Mouse (Mus musculus) limb, embryonic 13.5 days (tissue): ENCODE results near the gene Fam204a. TPM values are rescaled to one million over a fixed set of nuclear protein-coding genes. Genes with fewer than 3 reads are reported as not detected.

ENCODE experiments used
- ATAC-seq: fragments of 200-750 bp; cut with Nextera tagmentation; 2 replicates; pipeline ENCODE4 v1.8.0; 2017; ENCODE audit warnings: low read depth, moderate number of reproducible peaks, moderate TSS enrichment; ENCODE audit not compliant: low FRiP score
- H3K27ac ChIP-seq: fragments of 300-500 bp; sonication (generic); 2 replicates; pipeline ENCODE4 v1.5.1; 2015; ENCODE audit warnings: inconsistent platforms, mild to moderate bottlenecking, moderate library complexity
- H3K27me3 ChIP-seq: fragments of 300-500 bp; sonication (generic); 2 replicates; pipeline ENCODE4 v1.6.1; 2015; ENCODE audit warnings: mild to moderate bottlenecking, inconsistent platforms
- H3K36me3 ChIP-seq: fragments of 300-500 bp; sonication (generic); 2 replicates; pipeline ENCODE4 v1.6.1; 2015; ENCODE audit warnings: inconsistent platforms, mild to moderate bottlenecking, moderate library complexity
- H3K4me1 ChIP-seq: fragments of 300-500 bp; sonication (generic); 2 replicates; pipeline ENCODE4 v1.6.1; 2015; ENCODE audit warnings: inconsistent platforms
- H3K4me2 ChIP-seq: fragments of 300-500 bp; sonication (generic); replicated peaks from 2 replicates; pipeline ENCODE4 v1.6.1; 2015; ENCODE audit warnings: inconsistent platforms, mild to moderate bottlenecking, moderate library complexity
- H3K4me3 ChIP-seq: fragments of 300-500 bp; sonication (generic); 2 replicates; pipeline ENCODE4 v1.5.1; 2015; ENCODE audit warnings: moderate library complexity, mild to moderate bottlenecking, inconsistent platforms
- H3K9ac ChIP-seq: fragments of 300-500 bp; sonication (generic); 2 replicates; pipeline ENCODE4 v1.6.1; 2015; ENCODE audit warnings: mild to moderate bottlenecking, inconsistent platforms
- H3K9me3 ChIP-seq: fragments of 300-500 bp; sonication (generic); 2 replicates; pipeline ENCODE4 v1.6.1; 2016; ENCODE audit warnings: inconsistent platforms
- WGBS: fragments of 180-500 bp; shearing (Covaris S2); methylation state at CpG from one replicate; pipeline ENCODE4 v1.1.7; 2015; 5-methylcytosine and 5-hydroxymethylcytosine counted together
- polyA plus RNA-seq: library from polyadenylated mRNA; unstranded; fragments of >200 nt; fragmentation: Nextera tagmentation; extraction: Ambion mirVana; gene quantifications from 2 replicates; pipeline ENCODE4 v1.2.1, GENCODE M21; 2015

Fam204a gene
- polyA plus RNA-seq, 1 experiment from 2014 or later, result 57.6 TPM

DNA sequence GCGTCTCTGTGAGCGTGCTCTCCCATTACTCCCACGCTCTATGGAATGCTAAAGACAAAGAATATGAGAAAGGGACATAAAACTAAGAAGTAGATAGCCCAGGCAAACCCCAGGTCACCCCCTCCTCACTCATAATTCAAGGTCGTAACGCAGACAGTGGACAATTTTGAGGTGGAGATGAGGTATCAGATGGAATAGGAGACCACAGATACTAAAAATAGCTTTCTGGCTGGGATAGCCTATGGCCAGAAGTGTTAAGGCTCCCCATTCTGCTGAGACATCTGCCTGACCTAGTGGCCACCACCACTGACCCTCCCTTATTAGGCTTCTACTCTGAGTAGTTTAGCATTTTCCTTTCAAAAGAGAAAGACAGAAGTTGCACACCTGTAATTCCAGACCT is 71.2 kb downstream of the Fam204a start:
- Histone ChIP-seq H3K9me3 (no peaks in the 10 kb centered on the region), H3K4me2 (no peak overlapping the region), H3K9ac (no peak overlapping the region), H3K36me3 (no peaks in the 10 kb centered on the region), H3K4me3 (no peak overlapping the region), H3K27me3 (peaks cover 32% of the 10 kb centered on the region), H3K4me1 (peaks cover 3% of the 10 kb centered on the region; the same call in 1 of the 2 replicates), H3K27ac (no peak overlapping the region)
- no peak for ATAC-seq
- WGBS, result 81% methylated on average over 5 of the region's 5 CpGs

DNA sequence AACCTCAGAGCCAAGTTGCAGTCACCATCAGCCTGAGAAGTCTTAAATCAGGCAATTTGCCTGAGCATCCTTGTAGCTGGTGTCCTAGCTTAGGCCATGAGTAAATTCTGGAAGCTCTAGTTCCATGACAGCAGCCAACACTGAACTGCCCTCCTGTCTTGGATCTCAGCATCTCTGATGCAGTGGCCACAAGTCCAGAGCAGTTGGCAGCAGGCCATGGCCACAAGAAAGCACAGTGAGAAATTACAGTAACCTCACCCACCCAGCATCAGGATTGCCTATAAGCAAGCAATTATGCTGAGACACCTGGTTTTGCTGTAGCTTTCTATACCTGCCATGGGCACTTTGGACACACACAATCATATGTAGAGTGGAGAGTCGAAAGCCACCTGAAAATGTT is 73.4 kb downstream of the Fam204a start:
- Histone ChIP-seq H3K9me3 (no peaks in the 10 kb centered on the region), H3K9ac (no peak overlapping the region), H3K4me2 (no peak overlapping the region), H3K4me1 (peaks cover 15% of the 10 kb centered on the region), H3K36me3 (no peaks in the 10 kb centered on the region), H3K4me3 (no peak overlapping the region), H3K27ac (no peak overlapping the region), H3K27me3 (peaks cover 43% of the 10 kb centered on the region)
- 83% methylated on average over 1 of the region's 1 CpGs for WGBS
- ATAC-seq, result no peak

- Histone ChIP-seq H3K9ac (no peak overlapping the region), H3K4me1 (peaks cover 24% of the 10 kb centered on the region), H3K36me3 (no peaks in the 10 kb centered on the region), H3K27me3 (peaks cover 70% of the 10 kb centered on the region), H3K4me2 (no peak overlapping the region), H3K4me3 (no peak overlapping the region), H3K9me3 (no peaks in the 10 kb centered on the region), H3K27ac (no peak overlapping the region)
- no peak for ATAC-seq
- WGBS, result 70% methylated on average over 3 of the region's 3 CpGs
Measured at GRCm38 (mm10) chr19:60150056-60150455, 76.4 kb downstream of the Fam204a start.

DNA sequence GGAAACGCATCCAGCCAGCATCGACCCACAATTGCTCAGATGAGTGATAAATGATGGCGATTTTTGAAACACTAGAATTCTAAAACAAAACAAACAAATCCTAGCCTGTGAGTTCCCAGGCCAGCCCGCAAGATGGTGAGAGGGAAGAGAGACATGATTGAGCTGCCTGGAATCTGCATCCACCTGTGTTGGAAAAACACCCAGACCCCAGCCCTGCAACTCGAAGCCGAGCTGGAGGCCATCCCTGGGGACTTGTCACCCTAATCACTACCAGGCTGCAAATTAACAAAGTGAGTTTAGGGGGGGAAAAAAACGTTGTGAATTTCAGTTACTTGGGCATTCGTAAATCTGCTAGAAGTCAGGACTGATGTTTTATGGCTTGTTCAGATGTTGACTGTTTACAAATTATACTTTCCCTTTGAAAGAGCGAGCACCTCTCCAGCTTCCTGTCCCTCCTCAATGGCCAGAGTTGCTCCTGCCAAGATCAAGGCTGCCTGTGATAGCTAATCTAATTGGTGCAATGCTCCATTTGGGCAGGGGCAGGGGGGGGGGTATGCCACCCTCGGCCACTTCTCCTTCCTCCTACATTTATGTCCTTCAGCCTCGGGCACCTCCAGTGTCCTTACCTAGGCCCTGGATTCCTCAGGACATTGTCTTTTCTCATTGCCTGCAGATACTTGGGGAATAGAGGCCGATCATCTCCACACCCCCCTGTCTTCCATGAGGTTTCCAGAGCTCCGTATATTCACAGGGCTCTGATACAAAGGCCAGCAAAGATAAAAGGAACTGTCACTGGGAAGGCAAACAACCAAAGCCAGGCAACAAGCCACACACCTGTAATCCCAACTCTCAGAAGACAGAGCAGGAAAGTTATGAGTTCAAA is 77.2 kb downstream of the Fam204a start:
- 8% methylated on average over 13 of the region's 13 CpGs for WGBS
- H3K9ac ChIP-seq, result no peak overlapping the region
- peaks cover 24% of the 10 kb centered on the region for H3K4me1 ChIP-seq
- H3K9me3 ChIP-seq, result no peaks in the 10 kb centered on the region
- H3K4me2 ChIP-seq, result peak overlapping the region; percentile 43
- no peak overlapping the region for H3K4me3 ChIP-seq
- no peak overlapping the region for H3K27ac ChIP-seq
- no peaks in the 10 kb centered on the region for H3K36me3 ChIP-seq
- no peak for ATAC-seq
- peaks cover 76% of the 10 kb centered on the region for H3K27me3 ChIP-seq

Other genes starting within 250 kb of the Fam204a start
- not detected in 2 replicates for gene Prlhr, start 241.6 kb upstream of the Fam204a start, polyA plus RNA-seq